Mouse (Mus musculus): ENCODE results near the gene Dusp3. TPM values are rescaled to one million over a fixed set of nuclear protein-coding genes. Genes with fewer than 3 reads are reported as not detected.
"Not testable (repeated sequence)": the region's sequence is repeated elsewhere in the genome, so short reads cannot be mapped to it uniquely, and the experiment has no call there.

Dusp3 gene
- polyA plus RNA-seq, 1 experiment from 2014 or later, result 24.4 TPM

DNA sequence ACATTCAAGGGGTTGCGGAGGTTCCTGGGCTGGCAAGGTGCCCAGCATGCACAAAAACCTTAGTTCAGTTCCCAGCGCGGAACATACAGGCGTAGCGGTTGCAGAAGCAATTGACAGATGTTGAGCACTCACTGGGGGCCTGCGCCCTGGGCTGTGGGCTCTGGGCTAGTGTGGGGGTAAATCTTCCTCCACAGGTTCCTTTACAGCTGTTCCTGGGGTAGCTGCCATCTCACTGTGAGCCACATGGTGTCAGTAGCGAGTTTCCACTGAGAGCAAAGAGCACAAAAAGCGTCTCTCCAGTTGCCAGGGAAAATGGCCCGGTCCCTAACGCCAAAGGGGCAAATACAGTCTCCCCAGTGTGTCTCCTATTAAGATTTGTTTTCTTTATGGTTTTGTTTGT lies 823 bp downstream of the Dusp3 start:
- Histone ChIP-seq H3K4me1 (ENCODE audit: control insufficient read depth, insufficient read depth, low read length) (no peaks in the 10 kb centered on the region), H3K9ac (replicated peaks; ENCODE audit: low read depth, low read length) (no peak overlapping the region), H3K4me2 (ENCODE audit: low read depth, low read length) (no peak overlapping the region), H3K36me3 (ENCODE audit: control insufficient read depth, insufficient read depth, low read length) (no peaks in the 10 kb centered on the region), H3K4me3 (ENCODE audit: low read depth, low read length) (no peak overlapping the region), H3K27me3 (ENCODE audit: control insufficient read depth, insufficient read depth, low read length) (no peaks in the 10 kb centered on the region), H3K9me3 (ENCODE audit: control insufficient read depth, low read length) (no peaks in the 10 kb centered on the region), H3K27ac (ENCODE audit: low read depth, low read length) (no peak overlapping the region)
- 0 out of 2 replicates have a peak, but pooled peaks have one; percentile 45 for ATAC-seq (ENCODE audit: low read depth)
- WGBS, result 7% methylated on average over 10 of the region's 10 CpGs

DNA sequence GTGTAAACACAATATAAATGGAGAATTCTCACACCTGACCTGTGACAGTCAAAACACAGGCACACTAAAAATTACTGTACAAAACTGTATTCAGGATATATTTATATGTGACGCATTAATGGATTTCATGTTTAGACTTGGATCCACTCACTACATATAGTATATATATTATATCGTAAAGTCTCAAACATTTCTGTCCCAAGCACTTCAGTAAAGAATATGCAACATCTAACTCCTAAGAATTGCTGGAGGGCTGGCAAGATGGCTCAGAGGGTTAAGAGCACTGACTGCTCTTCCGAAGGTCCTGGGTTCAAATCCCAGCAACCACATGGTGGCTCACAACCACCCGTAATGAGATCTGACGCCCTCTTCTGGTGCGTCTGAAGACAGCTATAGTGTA lies 1.4 kb downstream of the Dusp3 start:
- H3K9ac ChIP-seq (replicated peaks; ENCODE audit: low read depth, low read length); H3K27ac ChIP-seq (ENCODE audit: low read depth, low read length); H3K36me3 ChIP-seq (ENCODE audit: control insufficient read depth, insufficient read depth, low read length); H3K4me1 ChIP-seq (ENCODE audit: control insufficient read depth, insufficient read depth, low read length); H3K4me2 ChIP-seq (ENCODE audit: low read depth, low read length); ATAC-seq (ENCODE audit: low read depth); H3K9me3 ChIP-seq (ENCODE audit: control insufficient read depth, low read length); H3K4me3 ChIP-seq (ENCODE audit: low read depth, low read length); H3K27me3 ChIP-seq (ENCODE audit: control insufficient read depth, insufficient read depth, low read length): not testable (repeated sequence)
- WGBS, result 60% methylated on average over 6 of the region's 6 CpGs

DNA sequence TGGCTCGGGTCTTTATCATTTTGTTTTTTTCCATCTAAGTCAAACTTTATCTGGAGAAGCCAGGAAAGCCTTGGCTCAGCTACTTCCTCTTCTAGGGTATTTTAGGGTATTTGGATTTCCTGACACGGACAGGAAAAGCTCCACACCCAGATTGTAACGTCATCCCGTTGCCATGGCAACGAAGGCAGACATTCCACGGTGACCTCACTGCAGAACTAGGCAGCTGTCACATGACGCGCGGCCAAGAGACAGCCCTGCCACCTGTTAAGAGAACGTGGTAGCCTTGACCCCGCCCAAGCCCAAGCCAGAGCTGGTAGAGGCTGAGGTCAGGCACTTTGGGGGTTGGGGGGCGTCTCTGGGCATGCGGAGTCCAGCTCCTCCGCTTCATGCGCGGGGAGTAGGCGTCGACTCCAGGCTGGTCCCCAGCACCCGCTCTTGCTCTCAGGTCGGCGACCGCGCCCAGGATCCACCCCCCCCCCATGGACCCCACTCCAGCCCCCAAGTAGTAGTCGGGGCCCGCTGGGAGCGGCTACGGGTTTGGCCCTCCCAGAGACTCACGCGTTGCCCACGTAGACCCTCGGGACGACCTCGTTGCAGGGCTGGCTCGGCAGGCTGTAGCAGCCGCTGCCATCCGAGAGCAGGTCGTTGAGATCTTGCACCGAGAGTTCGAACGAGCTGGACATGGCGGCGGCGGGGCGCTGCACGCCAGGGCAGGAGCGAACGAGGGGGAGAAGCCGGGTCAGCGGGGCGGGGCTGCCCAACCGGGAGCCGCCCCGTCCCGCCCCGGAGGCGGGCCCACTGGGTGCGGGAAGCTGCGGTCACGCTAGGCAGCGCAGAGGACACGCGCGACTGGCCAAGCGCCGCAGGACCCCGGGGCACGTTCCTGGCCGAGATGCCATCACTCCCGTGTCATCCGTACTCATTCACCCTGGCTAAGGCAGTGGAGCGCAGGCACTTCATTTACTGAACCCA lies 2.5 kb downstream of the Dusp3 start, which contains the start of gene Cfap97d1:
TSS of gene Cfap97d1 (plus strand) at position 226 of the 972 bp plus-strand sequence.
- H3K4me2 ChIP-seq (ENCODE audit: low read depth, low read length), result peak within 1 kb of the TSS; percentile 96
- H3K4me1 ChIP-seq (ENCODE audit: control insufficient read depth, insufficient read depth, low read length), result no peaks in the 10 kb centered on the region
- H3K9me3 ChIP-seq (ENCODE audit: control insufficient read depth, low read length), result no peaks in the 10 kb centered on the region
- peak within 1 kb of the TSS; percentile 70 for H3K27ac ChIP-seq (ENCODE audit: low read depth, low read length)
- no peaks in the 10 kb centered on the region for H3K27me3 ChIP-seq (ENCODE audit: control insufficient read depth, insufficient read depth, low read length)
- ATAC-seq (ENCODE audit: low read depth), result peak; percentile 73
- peak within 1 kb of the TSS; percentile 74 for H3K9ac ChIP-seq (replicated peaks; ENCODE audit: low read depth, low read length)
- H3K4me3 ChIP-seq (ENCODE audit: low read depth, low read length), result peak within 1 kb of the TSS; percentile 51
- no peaks in the 10 kb centered on the region for H3K36me3 ChIP-seq (ENCODE audit: control insufficient read depth, insufficient read depth, low read length)
- WGBS, result 1% methylated on average over 68 of the region's 71 CpGs

DNA sequence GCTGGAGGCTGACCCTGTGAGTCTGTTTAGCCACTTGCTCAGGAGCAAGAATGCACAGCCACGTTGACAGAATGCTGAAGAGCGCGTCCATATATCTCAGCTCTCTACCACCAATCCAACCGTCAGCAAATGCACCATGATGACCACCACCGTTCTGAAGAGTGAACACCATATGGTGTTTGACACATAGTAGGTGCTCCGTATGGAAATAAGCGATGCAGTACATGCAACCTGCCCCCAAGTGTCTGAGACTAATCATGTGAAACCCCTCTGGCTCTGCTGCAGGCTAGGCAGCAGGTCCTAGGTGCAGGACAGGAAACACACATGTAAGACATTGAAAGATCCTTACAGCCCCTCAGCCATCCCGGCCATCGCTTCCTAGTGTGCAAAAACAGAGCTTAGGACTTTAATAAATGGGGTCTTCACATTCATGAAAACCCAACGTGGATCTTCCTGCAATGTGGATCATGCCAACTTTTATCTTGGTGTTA lies 3.3 kb downstream of the Dusp3 start:
- Histone ChIP-seq H3K27ac (ENCODE audit: low read depth, low read length) (no peak overlapping the region), H3K4me3 (ENCODE audit: low read depth, low read length) (peak overlapping the region; percentile 51), H3K36me3 (ENCODE audit: control insufficient read depth, insufficient read depth, low read length) (no peaks in the 10 kb centered on the region), H3K9me3 (ENCODE audit: control insufficient read depth, low read length) (no peaks in the 10 kb centered on the region), H3K4me1 (ENCODE audit: control insufficient read depth, insufficient read depth, low read length) (no peaks in the 10 kb centered on the region), H3K27me3 (ENCODE audit: control insufficient read depth, insufficient read depth, low read length) (no peaks in the 10 kb centered on the region), H3K4me2 (ENCODE audit: low read depth, low read length) (peak overlapping the region; percentile 96), H3K9ac (replicated peaks; ENCODE audit: low read depth, low read length) (no peak overlapping the region)
- ATAC-seq (ENCODE audit: low read depth), result no peak
- 69% methylated on average over 10 of the region's 10 CpGs for WGBS

DNA sequence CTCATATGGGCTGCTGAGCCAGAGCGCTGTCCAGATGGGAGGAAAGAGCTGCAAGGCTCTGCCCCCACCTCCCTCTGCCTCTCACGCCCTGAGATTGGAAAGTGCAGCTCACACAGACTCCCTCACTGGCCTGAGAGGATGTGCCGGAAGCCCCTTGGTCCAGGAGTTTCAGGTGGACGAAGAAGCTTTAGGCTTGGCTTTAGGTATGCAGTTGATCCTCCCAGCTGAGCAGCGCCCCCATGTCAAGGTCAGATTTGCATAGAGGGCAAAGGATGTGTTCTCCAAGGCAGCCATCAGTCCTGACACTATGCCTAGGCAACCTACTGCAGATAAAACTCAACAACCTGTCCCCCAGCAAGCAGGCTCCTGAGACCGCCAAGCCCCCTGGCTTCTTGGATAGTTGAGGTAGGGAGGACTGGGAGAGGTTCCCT lies 3.8 kb downstream of the Dusp3 start:
- H3K36me3 ChIP-seq (ENCODE audit: control insufficient read depth, insufficient read depth, low read length), result no peaks in the 10 kb centered on the region
- no peaks in the 10 kb centered on the region for H3K4me1 ChIP-seq (ENCODE audit: control insufficient read depth, insufficient read depth, low read length)
- H3K27ac ChIP-seq (ENCODE audit: low read depth, low read length), result no peak overlapping the region
- H3K4me3 ChIP-seq (ENCODE audit: low read depth, low read length), result no peak overlapping the region
- no peaks in the 10 kb centered on the region for H3K9me3 ChIP-seq (ENCODE audit: control insufficient read depth, low read length)
- no peak overlapping the region for H3K4me2 ChIP-seq (ENCODE audit: low read depth, low read length)
- no peaks in the 10 kb centered on the region for H3K27me3 ChIP-seq (ENCODE audit: control insufficient read depth, insufficient read depth, low read length)
- 76% methylated on average over 6 of the region's 6 CpGs for WGBS
- ATAC-seq (ENCODE audit: low read depth), result no peak
- no peak overlapping the region for H3K9ac ChIP-seq (replicated peaks; ENCODE audit: low read depth, low read length)

DNA sequence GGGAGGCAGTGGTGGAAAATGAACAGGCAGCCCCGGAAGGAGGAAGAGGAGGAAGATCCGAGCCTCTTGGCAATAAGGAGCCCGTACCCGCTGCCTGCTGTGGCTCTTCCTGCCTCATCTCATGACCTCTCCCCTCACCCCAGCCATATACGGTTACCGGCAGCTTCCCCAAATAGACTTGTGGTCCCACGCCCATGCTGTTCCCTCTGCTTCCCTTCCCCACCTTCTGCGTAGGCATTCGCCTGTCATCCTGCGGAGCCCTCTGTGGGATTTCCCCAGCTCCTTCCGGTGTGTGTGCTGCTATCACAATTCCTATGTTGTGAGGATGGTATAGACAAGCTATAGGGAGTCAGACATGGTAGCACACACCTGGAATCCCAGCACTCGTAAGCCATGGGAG lies 5.0 kb downstream of the Dusp3 start:
- H3K36me3 ChIP-seq (ENCODE audit: control insufficient read depth, insufficient read depth, low read length), result no peaks in the 10 kb centered on the region
- H3K4me1 ChIP-seq (ENCODE audit: control insufficient read depth, insufficient read depth, low read length), result no peaks in the 10 kb centered on the region
- no peak overlapping the region for H3K4me3 ChIP-seq (ENCODE audit: low read depth, low read length)
- no peak overlapping the region for H3K9ac ChIP-seq (replicated peaks; ENCODE audit: low read depth, low read length)
- H3K27me3 ChIP-seq (ENCODE audit: control insufficient read depth, insufficient read depth, low read length), result no peaks in the 10 kb centered on the region
- no peak overlapping the region for H3K27ac ChIP-seq (ENCODE audit: low read depth, low read length)
- H3K4me2 ChIP-seq (ENCODE audit: low read depth, low read length), result no peak overlapping the region
- H3K9me3 ChIP-seq (ENCODE audit: control insufficient read depth, low read length), result no peaks in the 10 kb centered on the region
- 86% methylated on average over 12 of the region's 12 CpGs for WGBS
- no peak for ATAC-seq (ENCODE audit: low read depth)

DNA sequence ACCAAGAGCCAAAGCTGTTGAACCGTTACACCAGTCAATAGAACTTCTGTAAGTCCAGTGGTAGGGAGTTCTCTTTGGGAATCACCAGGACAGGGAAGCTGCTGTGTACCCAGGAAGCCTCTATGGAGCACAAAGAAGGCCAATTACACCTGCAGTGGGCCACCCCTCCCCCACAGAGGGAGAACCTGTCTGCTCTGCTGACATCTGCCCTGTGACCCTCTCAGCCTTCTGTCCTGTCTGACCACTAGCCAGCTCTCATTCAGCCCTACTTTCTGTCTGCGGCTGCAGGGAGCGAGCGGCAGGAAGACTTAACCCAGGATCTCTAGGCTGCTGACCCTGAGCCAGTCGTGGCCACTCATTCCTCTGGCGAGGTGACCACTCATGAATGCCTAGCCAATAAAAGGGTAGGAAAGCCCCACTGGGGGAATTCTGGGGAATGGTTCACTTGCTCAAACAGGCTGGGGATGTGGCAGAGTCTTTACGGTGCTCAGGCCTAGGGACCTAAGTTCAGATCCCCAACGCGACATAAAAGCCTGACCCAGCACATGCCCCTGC lies 6.1 kb downstream of the Dusp3 start:
- Histone ChIP-seq H3K36me3 (ENCODE audit: control insufficient read depth, insufficient read depth, low read length) (no peaks in the 10 kb centered on the region), H3K27ac (ENCODE audit: low read depth, low read length) (no peak overlapping the region), H3K27me3 (ENCODE audit: control insufficient read depth, insufficient read depth, low read length) (no peaks in the 10 kb centered on the region), H3K4me3 (ENCODE audit: low read depth, low read length) (no peak overlapping the region), H3K4me2 (ENCODE audit: low read depth, low read length) (no peak overlapping the region), H3K9ac (replicated peaks; ENCODE audit: low read depth, low read length) (no peak overlapping the region), H3K9me3 (ENCODE audit: control insufficient read depth, low read length) (no peaks in the 10 kb centered on the region), H3K4me1 (ENCODE audit: control insufficient read depth, insufficient read depth, low read length) (no peaks in the 10 kb centered on the region)
- 79% methylated on average over 9 of the region's 9 CpGs for WGBS
- ATAC-seq (ENCODE audit: low read depth), result no peak

DNA sequence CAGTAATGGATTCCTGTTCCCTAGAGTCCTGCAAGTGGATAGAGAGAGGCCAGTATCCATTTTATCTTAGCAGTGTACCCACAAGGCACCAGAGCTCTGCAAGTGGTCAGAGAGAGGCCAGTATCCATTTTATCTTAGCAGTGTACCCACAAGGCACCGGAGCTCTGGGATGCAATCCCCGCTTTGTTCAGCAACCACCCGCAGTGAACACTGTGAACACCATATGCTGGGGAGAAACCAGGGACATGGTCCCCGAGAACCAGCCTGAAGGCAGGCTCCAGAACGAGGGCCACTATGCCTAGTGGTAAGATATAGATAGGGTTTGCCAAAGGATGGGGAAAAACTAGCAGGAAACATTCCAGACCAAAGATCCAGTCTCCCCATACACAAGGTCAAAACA lies 7.7 kb downstream of the Dusp3 start:
- no peak overlapping the region for H3K9ac ChIP-seq (replicated peaks; ENCODE audit: low read depth, low read length)
- H3K27me3 ChIP-seq (ENCODE audit: control insufficient read depth, insufficient read depth, low read length), result no peaks in the 10 kb centered on the region
- H3K27ac ChIP-seq (ENCODE audit: low read depth, low read length), result no peak overlapping the region
- no peaks in the 10 kb centered on the region for H3K36me3 ChIP-seq (ENCODE audit: control insufficient read depth, insufficient read depth, low read length)
- H3K4me3 ChIP-seq (ENCODE audit: low read depth, low read length), result no peak overlapping the region
- H3K4me2 ChIP-seq (ENCODE audit: low read depth, low read length), result no peak overlapping the region
- ATAC-seq (ENCODE audit: low read depth), result no peak
- no peaks in the 10 kb centered on the region for H3K9me3 ChIP-seq (ENCODE audit: control insufficient read depth, low read length)
- WGBS, result 80% methylated on average over 5 of the region's 5 CpGs
- H3K4me1 ChIP-seq (ENCODE audit: control insufficient read depth, insufficient read depth, low read length), result no peaks in the 10 kb centered on the region

DNA sequence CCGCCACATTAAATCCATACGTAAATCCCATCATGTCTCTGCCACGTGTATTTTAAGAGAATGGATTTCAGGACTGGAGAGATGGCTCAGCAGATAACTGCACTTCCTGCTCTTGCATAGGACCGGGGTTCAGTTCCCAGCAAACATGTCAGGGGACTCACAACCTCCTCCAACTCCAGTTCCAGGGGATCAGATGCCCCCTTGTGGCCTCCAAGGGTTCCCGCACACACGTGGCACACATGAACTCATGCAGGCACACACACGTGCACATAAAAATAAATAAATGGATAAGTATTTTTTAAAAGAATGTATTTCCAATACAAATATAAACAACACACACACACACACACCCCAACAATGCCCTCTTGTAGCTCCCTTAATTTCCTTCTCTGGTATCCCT lies 9.9 kb downstream of the Dusp3 start:
- Histone ChIP-seq H3K9ac (replicated peaks; ENCODE audit: low read depth, low read length) (no peak overlapping the region), H3K27me3 (ENCODE audit: control insufficient read depth, insufficient read depth, low read length) (no peaks in the 10 kb centered on the region), H3K27ac (ENCODE audit: low read depth, low read length) (no peak overlapping the region), H3K36me3 (ENCODE audit: control insufficient read depth, insufficient read depth, low read length) (no peaks in the 10 kb centered on the region), H3K4me1 (ENCODE audit: control insufficient read depth, insufficient read depth, low read length) (no peaks in the 10 kb centered on the region), H3K4me3 (ENCODE audit: low read depth, low read length) (no peak overlapping the region), H3K9me3 (ENCODE audit: control insufficient read depth, low read length) (no peaks in the 10 kb centered on the region), H3K4me2 (ENCODE audit: low read depth, low read length) (no peak overlapping the region)
- WGBS, result 98% methylated on average over 7 of the region's 7 CpGs
- no peak for ATAC-seq (ENCODE audit: low read depth)
